Mouse (Mus musculus): Measurements from ENCODE around the gene B4galt5. TPM values are rescaled to one million over a fixed set of nuclear protein-coding genes. Genes with fewer than 3 reads are reported as not detected.

B4galt5 gene
- total and polyA plus RNA-seq, 3 experiments = 4.6 to 34.4 (median 6.5) TPM

- peaks cover 0 to 29% of the 10 kb centered on the region in 2 experiments; a peak in 2 of 4 replicates for H3K36me3 ChIP-seq (ENCODE audit: control insufficient read depth in 1 of 2, insufficient read depth in 2 of 2, low read length in 2 of 2)
- H3K4me3 ChIP-seq (ENCODE audit: control insufficient read depth in 1 of 2, insufficient read depth in 1 of 2, low read depth in 2 of 2, low read length in 2 of 2) = no peak overlapping the region
- H3K79me2 ChIP-seq (ENCODE audit: control insufficient read depth, insufficient read depth, low read length, poor library complexity) = no peaks in the 10 kb centered on the region; the same call in 1 of the 2 replicates
- H3K4me1 ChIP-seq (ENCODE audit: control insufficient read depth in 1 of 2, insufficient read depth in 2 of 2, low read length in 2 of 2) = peaks cover 21 to 37% of the 10 kb centered on the region in 2 experiments
- H3K27me3 ChIP-seq (ENCODE audit: control insufficient read depth in 1 of 2, insufficient read depth in 2 of 2, low read length in 2 of 2) = no peaks in the 10 kb centered on the region
- DNase-seq (ENCODE audit: low read depth, low spot score) = no peak
- no peak overlapping the region for H3K9ac ChIP-seq (ENCODE audit: control insufficient read depth, low read depth, low read length, poor library complexity, severe bottlenecking)
- TF ChIP-seq CHD2 (IDR thresholded peaks at IDR 0.05; ENCODE audit: low read length) = no peak
- no peak for TF ChIP-seq MEF2A (IDR thresholded peaks at IDR 0.05; ENCODE audit: extremely low read depth, insufficient replicate concordance, low read depth, low read length, poor library complexity, severe bottlenecking)
- no peak for TF ChIP-seq MAZ (IDR thresholded peaks at IDR 0.05; ENCODE audit: low read depth, low read length)
- no peak for TF ChIP-seq GATA1 (IDR thresholded peaks at IDR 0.05; ENCODE audit: low read depth, low read length)
- no peak for TF ChIP-seq ETS1 (IDR thresholded peaks at IDR 0.05; ENCODE audit: low read depth, low read length)
- TF ChIP-seq EP300 (IDR thresholded peaks at IDR 0.05; ENCODE audit: low read depth in 1 of 2, low read length in 2 of 2) = no peak
- no peaks in the 10 kb centered on the region for H3K9me3 ChIP-seq (replicated peaks; ENCODE audit: insufficient read depth, low read length)
- no peak overlapping the region for H3K27ac ChIP-seq (ENCODE audit: control insufficient read depth, low read depth, low read length)
Measured at GRCm38 (mm10) chr2:167330581-167330980, 18.4 kb downstream of the B4galt5 start.

GRCm38 (mm10) chr2:167329478-167330262, 19.3 kb downstream of the B4galt5 start:
- H3K27me3 ChIP-seq (ENCODE audit: control insufficient read depth in 1 of 2, insufficient read depth in 2 of 2, low read length in 2 of 2) = no peaks in the 10 kb centered on the region
- H3K27ac ChIP-seq (ENCODE audit: control insufficient read depth, low read depth, low read length) = no peak overlapping the region
- H3K9ac ChIP-seq (ENCODE audit: control insufficient read depth, low read depth, low read length, poor library complexity, severe bottlenecking) = no peak overlapping the region
- peaks cover 0 to 24% of the 10 kb centered on the region in 2 experiments; a peak in 2 of 4 replicates for H3K36me3 ChIP-seq (ENCODE audit: control insufficient read depth in 1 of 2, insufficient read depth in 2 of 2, low read length in 2 of 2)
- no peaks in the 10 kb centered on the region; the same call in 1 of the 2 replicates for H3K79me2 ChIP-seq (ENCODE audit: control insufficient read depth, insufficient read depth, low read length, poor library complexity)
- peaks cover 13 to 28% of the 10 kb centered on the region in 2 experiments for H3K4me1 ChIP-seq (ENCODE audit: control insufficient read depth in 1 of 2, insufficient read depth in 2 of 2, low read length in 2 of 2)
- H3K4me3 ChIP-seq (ENCODE audit: control insufficient read depth in 1 of 2, insufficient read depth in 1 of 2, low read depth in 2 of 2, low read length in 2 of 2) = no peak overlapping the region
- no peak for TF ChIP-seq ZKSCAN1 (IDR thresholded peaks at IDR 0.05; ENCODE audit: low read depth, low read length)
- no peak for TF ChIP-seq MAX (IDR thresholded peaks at IDR 0.05; ENCODE audit: low read length)
- TF ChIP-seq TAL1 (IDR thresholded peaks at IDR 0.05; ENCODE audit: low read length) = no peak
- no peak for TF ChIP-seq ETS1 (IDR thresholded peaks at IDR 0.05; ENCODE audit: low read depth, low read length)
- no peaks in the 10 kb centered on the region for H3K9me3 ChIP-seq (replicated peaks; ENCODE audit: insufficient read depth, low read length)
- DNase-seq (ENCODE audit: low read depth, low spot score) = no peak

GRCm38 (mm10) chr2:167328340-167328739, 20.6 kb downstream of the B4galt5 start:
- no peak overlapping the region for H3K9ac ChIP-seq (ENCODE audit: control insufficient read depth, low read depth, low read length, poor library complexity, severe bottlenecking)
- no peaks in the 10 kb centered on the region for H3K27me3 ChIP-seq (ENCODE audit: control insufficient read depth in 1 of 2, insufficient read depth in 2 of 2, low read length in 2 of 2)
- no peak for TF ChIP-seq ZNF384 (IDR thresholded peaks at IDR 0.05; ENCODE audit: low read depth, low read length)
- TF ChIP-seq GABPA (IDR thresholded peaks at IDR 0.05; ENCODE audit: low read depth, low read length) = no peak
- no peak for TF ChIP-seq NELFE (IDR thresholded peaks at IDR 0.05; ENCODE audit: low read depth, low read length)
- TF ChIP-seq GATA1 (IDR thresholded peaks at IDR 0.05; ENCODE audit: low read depth, low read length) = no peak
- TF ChIP-seq CHD1 (IDR thresholded peaks at IDR 0.05; ENCODE audit: low read depth, low read length) = no peak
- TF ChIP-seq UBTF (IDR thresholded peaks at IDR 0.05; ENCODE audit: borderline replicate concordance, insufficient read depth, low read depth, low read length) = no peak
- no peak for TF ChIP-seq SMC3 (IDR thresholded peaks at IDR 0.05; ENCODE audit: low read depth, low read length)
- TF ChIP-seq MAZ (IDR thresholded peaks at IDR 0.05; ENCODE audit: low read depth, low read length) = no peak
- TF ChIP-seq ZKSCAN1 (IDR thresholded peaks at IDR 0.05; ENCODE audit: low read depth, low read length) = no peak
- no peak for TF ChIP-seq TCF12 (IDR thresholded peaks at IDR 0.05; ENCODE audit: low read depth, low read length)
- TF ChIP-seq RAD21 (IDR thresholded peaks at IDR 0.05; ENCODE audit: low read depth, low read length) = no peak
- no peak for TF ChIP-seq BHLHE40 (IDR thresholded peaks at IDR 0.05; ENCODE audit: borderline replicate concordance, low read depth, low read length)
- no peak for TF ChIP-seq SIN3A (IDR thresholded peaks at IDR 0.05; ENCODE audit: low read length)
- no peak overlapping the region for H3K4me3 ChIP-seq (ENCODE audit: control insufficient read depth in 1 of 2, insufficient read depth in 1 of 2, low read depth in 2 of 2, low read length in 2 of 2)
- H3K9me3 ChIP-seq (replicated peaks; ENCODE audit: insufficient read depth, low read length) = no peaks in the 10 kb centered on the region
- H3K36me3 ChIP-seq (ENCODE audit: control insufficient read depth in 1 of 2, insufficient read depth in 2 of 2, low read length in 2 of 2) = peaks cover 0 to 12% of the 10 kb centered on the region in 2 experiments; a peak in 2 of 4 replicates
- H3K4me1 ChIP-seq (ENCODE audit: control insufficient read depth in 1 of 2, insufficient read depth in 2 of 2, low read length in 2 of 2) = peaks cover 0 to 18% of the 10 kb centered on the region in 2 experiments; a peak in 3 of 4 replicates
- DNase-seq (ENCODE audit: low read depth, low spot score) = no peak
- no peak overlapping the region for H3K27ac ChIP-seq (ENCODE audit: control insufficient read depth, low read depth, low read length)
- no peaks in the 10 kb centered on the region; the same call in 1 of the 2 replicates for H3K79me2 ChIP-seq (ENCODE audit: control insufficient read depth, insufficient read depth, low read length, poor library complexity)
